Mouse (Mus musculus) hindbrain, embryonic 16.5 days (tissue): ENCODE results near the gene Gm10197. TPM values are rescaled to one million over a fixed set of nuclear protein-coding genes. Genes with fewer than 3 reads are reported as not detected.

Experiments used
- ATAC-seq: fragments of 200-750 bp; cut with Nextera tagmentation; 2 replicates; pipeline ENCODE4 v1.8.0; 2017; ENCODE audit warnings: moderate TSS enrichment, moderate library complexity
- H3K27ac ChIP-seq: fragments of 300-500 bp; sonication (generic); 2 replicates; pipeline ENCODE4 v1.5.1; 2014; ENCODE audit warnings: low read depth, mild to moderate bottlenecking, control low read depth, low read length, moderate library complexity
- H3K27me3 ChIP-seq: fragments of 300-500 bp; sonication (generic); replicated peaks from 2 replicates; pipeline ENCODE4 v1.6.1; 2014; ENCODE audit warnings: low read length; ENCODE audit not compliant: control insufficient read depth, insufficient read depth
- H3K36me3 ChIP-seq: fragments of 300-500 bp; sonication (generic); 2 replicates; pipeline ENCODE4 v1.6.1; 2014; ENCODE audit warnings: mild to moderate bottlenecking, low read length, moderate library complexity, mixed read lengths; ENCODE audit not compliant: control insufficient read depth, insufficient read depth
- H3K4me1 ChIP-seq: fragments of 300-500 bp; sonication (generic); 2 replicates; pipeline ENCODE4 v1.6.1; 2014; ENCODE audit warnings: low read depth, low read length; ENCODE audit not compliant: control insufficient read depth, insufficient read depth
- H3K4me2 ChIP-seq: fragments of 300-500 bp; sonication (generic); 2 replicates; pipeline ENCODE4 v1.6.1; 2014; ENCODE audit warnings: mild to moderate bottlenecking, low read length, control low read depth, moderate library complexity
- H3K4me3 ChIP-seq: fragments of 300-500 bp; sonication (generic); 2 replicates; pipeline ENCODE4 v1.5.1; 2014; ENCODE audit warnings: mild to moderate bottlenecking, low read length, control low read depth, moderate library complexity
- H3K9ac ChIP-seq: fragments of 300-500 bp; sonication (generic); 2 replicates; pipeline ENCODE4 v1.6.1; 2014; ENCODE audit warnings: low read depth, mild to moderate bottlenecking, control low read depth, low read length, moderate library complexity
- H3K9me3 ChIP-seq: fragments of 300-500 bp; sonication (generic); 2 replicates; pipeline ENCODE4 v1.6.1; 2014; ENCODE audit warnings: mild to moderate bottlenecking, low read length, moderate library complexity; ENCODE audit not compliant: control insufficient read depth
- WGBS: fragments of 180-500 bp; shearing (Covaris S2); extraction: QIAGEN DNeasy Blood & Tissue Kit; methylation state at CpG from one replicate; pipeline ENCODE4 v1.1.7; 2014; 5-methylcytosine and 5-hydroxymethylcytosine counted together
- polyA plus RNA-seq: library from polyadenylated mRNA; unstranded; fragments of >200 nt; fragmentation: Nextera tagmentation; extraction: Ambion mirVana; gene quantifications from 2 replicates; pipeline ENCODE4 v1.2.1, GENCODE M21; 2015

Gm10197 gene
- polyA plus RNA-seq, 1 experiment from 2014 or later = not detected

DNA sequence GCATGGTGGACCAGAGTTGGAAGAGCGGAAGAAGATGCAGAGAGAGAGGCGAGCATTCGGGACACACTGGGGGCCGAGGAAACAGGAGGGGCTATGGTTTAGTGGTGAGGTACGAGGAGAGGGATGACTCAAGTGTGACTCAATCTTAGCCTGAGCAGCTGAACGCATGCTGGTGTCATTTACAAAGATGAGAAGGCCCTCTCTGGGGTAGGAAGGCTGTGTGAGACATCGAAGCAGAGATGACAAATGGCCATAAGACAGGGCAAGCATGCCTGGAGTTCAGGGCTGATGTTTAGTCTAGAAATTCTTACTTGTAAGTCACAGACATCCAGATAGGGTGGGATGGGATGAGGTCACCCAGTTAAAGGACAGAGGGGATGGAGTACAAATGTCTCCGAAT, 36.8 kb upstream of the Gm10197 start:
- no peaks in the 10 kb centered on the region for H3K36me3 ChIP-seq
- no peak overlapping the region for H3K4me2 ChIP-seq
- 89% methylated on average over 8 of the region's 8 CpGs for WGBS
- no peak overlapping the region for H3K4me3 ChIP-seq
- no peak overlapping the region for H3K9ac ChIP-seq
- no peak overlapping the region for H3K27ac ChIP-seq
- H3K4me1 ChIP-seq = no peaks in the 10 kb centered on the region; the same call in 1 of the 2 replicates
- no peak for ATAC-seq
- no peaks in the 10 kb centered on the region for H3K9me3 ChIP-seq
- no peaks in the 10 kb centered on the region for H3K27me3 ChIP-seq

DNA sequence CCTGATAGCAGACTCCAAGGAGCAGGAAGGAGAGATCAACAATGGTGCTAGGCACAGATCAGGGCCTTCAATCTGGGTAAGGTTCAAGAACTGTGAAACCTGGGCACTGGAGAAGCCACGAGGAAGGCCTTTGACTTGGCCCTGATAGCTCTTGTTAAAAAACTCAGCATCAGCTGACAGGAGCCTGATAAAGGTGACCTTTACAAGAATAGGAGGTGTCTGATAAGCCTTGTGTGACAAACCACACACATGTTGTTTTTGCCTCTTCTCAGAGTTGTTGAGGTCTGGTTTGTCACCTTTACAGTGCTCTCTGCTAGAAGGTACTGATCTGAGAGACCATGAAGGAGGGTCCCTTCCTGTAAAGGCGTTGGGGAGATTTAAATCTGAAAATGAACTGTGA, 35.8 kb upstream of the Gm10197 start:
- H3K27ac ChIP-seq = no peak overlapping the region
- H3K4me1 ChIP-seq = no peaks in the 10 kb centered on the region; the same call in 1 of the 2 replicates
- H3K9ac ChIP-seq = no peak overlapping the region
- H3K36me3 ChIP-seq = no peaks in the 10 kb centered on the region
- H3K9me3 ChIP-seq = no peaks in the 10 kb centered on the region
- no peak overlapping the region for H3K4me3 ChIP-seq
- H3K27me3 ChIP-seq = no peaks in the 10 kb centered on the region
- no peak for ATAC-seq
- 80% methylated on average over 2 of the region's 2 CpGs for WGBS
- no peak overlapping the region for H3K4me2 ChIP-seq

DNA sequence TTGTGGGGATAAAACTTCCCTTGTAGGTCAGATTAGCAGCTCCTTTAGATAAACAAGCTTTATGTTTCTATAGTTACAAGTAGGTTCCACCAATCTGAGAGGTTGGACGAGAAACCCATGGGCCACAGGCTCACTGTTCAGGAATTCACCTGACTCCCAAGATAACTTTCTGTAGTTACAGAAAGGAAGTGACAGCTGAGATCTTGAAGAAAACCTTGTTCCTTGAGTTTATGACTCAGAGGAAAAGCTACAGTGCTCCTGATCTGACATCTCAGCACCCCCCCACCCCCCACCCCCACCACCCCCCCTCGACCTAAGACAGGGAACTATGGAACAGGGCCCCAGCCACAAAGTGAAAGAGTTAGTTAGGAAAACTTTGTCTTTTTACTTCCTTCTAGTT, 34.2 kb upstream of the Gm10197 start:
- H3K36me3 ChIP-seq = no peaks in the 10 kb centered on the region
- no peaks in the 10 kb centered on the region; the same call in 1 of the 2 replicates for H3K4me1 ChIP-seq
- H3K4me2 ChIP-seq = no peak overlapping the region
- 81% methylated on average over 2 of the region's 2 CpGs for WGBS
- no peak for ATAC-seq
- H3K9me3 ChIP-seq = no peaks in the 10 kb centered on the region
- no peak overlapping the region for H3K9ac ChIP-seq
- H3K27me3 ChIP-seq = no peaks in the 10 kb centered on the region
- H3K27ac ChIP-seq = no peak overlapping the region
- no peak overlapping the region for H3K4me3 ChIP-seq

DNA sequence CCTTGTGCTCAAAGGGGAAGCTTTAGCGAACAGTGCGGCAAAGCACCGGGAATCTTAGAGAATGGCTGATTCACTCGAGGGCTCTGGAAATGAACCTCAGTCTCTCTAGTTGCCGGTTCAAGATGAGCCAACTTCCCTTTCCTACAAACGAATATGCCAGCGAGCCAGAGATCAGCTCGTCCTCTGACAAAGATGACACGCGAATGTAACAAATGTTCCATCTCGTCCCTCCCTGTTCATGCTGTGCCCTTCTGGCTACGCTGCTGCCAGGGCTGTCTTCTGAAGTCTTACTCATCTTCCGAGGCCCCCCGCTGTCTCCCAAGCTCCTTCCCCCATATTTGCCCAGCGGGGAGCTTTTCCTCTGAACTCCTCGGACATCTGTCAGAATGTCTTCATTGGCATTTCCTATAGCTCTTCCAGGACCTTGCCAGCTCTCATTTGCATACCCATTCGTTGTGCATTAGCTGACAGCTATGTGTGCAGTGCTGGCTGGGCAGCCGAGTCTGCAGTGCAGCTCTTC, 33.3 kb upstream of the Gm10197 start:
- ATAC-seq = peak; percentile 82
- Histone ChIP-seq H3K4me3 (no peak overlapping the region), H3K27me3 (no peaks in the 10 kb centered on the region), H3K9me3 (no peaks in the 10 kb centered on the region), H3K4me1 (no peaks in the 10 kb centered on the region; the same call in 1 of the 2 replicates), H3K36me3 (no peaks in the 10 kb centered on the region), H3K9ac (no peak overlapping the region), H3K27ac (peak overlapping the region; percentile 36; the same call in 1 of the 2 replicates), H3K4me2 (no peak overlapping the region)
- 60% methylated on average over 18 of the region's 18 CpGs for WGBS

DNA sequence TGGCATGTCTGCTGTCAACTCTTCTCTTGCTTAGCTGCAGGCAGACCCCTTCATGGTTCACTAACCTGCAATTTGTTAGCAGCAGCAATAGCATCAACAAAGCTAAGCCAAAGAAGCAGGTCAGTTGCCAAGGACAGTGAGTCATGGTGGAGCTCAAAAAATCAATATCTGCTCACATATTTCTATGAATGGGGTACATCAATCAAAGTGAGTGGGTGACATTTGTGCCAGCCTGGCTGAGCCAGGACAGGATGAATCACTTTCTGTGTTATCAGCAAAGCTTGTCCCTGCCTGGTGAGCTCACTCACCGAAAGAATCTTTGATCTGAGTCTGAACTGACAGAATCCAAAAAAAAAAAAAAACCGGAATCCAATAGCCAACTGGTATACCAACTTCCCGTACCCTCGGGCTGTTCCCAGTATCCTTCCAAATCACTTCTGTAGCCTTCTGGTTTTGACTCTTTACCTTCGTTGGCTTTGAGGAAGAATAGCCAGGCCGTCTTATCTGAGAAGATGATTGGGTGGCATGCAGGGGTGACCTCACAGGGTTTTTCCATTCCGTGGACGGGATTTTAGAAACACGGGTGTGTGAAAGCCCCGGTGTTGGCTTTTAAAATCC, 32.8 kb upstream of the Gm10197 start:
- Histone ChIP-seq H3K4me2 (no peak overlapping the region), H3K4me3 (no peak overlapping the region), H3K36me3 (no peaks in the 10 kb centered on the region), H3K9me3 (no peaks in the 10 kb centered on the region), H3K27me3 (no peaks in the 10 kb centered on the region), H3K4me1 (no peaks in the 10 kb centered on the region; the same call in 1 of the 2 replicates), H3K9ac (no peak overlapping the region), H3K27ac (peak overlapping the region; percentile 36; the same call in 1 of the 2 replicates)
- peak; percentile 58; the same call in 1 of the 2 replicates for ATAC-seq
- WGBS = 82% methylated on average over 10 of the region's 10 CpGs

DNA sequence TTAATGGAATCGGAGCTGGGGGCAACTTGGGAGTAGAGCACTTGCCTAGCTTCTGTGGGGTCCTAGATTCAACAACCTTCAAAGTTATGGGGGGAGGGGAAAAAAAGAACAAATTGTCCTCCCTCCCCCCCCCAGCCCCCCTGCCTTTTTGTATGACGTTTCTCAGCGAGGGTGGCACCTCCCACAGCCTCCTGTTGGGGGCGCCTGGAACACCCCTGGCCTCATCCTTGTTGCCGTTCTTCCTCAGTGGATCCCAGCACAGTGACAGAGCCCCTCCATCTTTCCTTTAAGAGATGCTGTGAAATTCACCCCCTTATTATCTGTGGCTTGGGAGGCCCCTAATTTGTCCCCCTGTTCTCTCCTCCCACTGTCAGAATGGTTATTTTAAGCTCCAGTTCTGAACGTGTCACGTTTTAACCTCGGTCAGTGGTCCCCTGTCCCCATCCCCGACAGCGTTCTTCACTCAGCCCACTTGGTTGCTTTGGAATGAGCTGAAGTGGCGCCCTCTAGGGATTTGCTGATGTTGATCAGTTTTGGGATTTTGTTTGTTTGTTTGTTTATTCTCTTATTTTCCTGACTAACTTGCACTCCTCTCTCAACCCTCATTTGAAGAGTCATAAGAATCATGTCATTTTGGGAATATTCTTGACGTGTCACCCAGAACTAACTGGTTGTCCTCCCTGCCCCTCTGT, 31.3 kb upstream of the Gm10197 start:
- Histone ChIP-seq H3K36me3 (no peaks in the 10 kb centered on the region), H3K9ac (no peak overlapping the region), H3K27ac (no peak overlapping the region), H3K4me2 (no peak overlapping the region), H3K4me3 (no peak overlapping the region), H3K4me1 (no peaks in the 10 kb centered on the region; the same call in 1 of the 2 replicates), H3K9me3 (no peaks in the 10 kb centered on the region), H3K27me3 (no peaks in the 10 kb centered on the region)
- no peak for ATAC-seq
- WGBS = 60% methylated on average over 11 of the region's 12 CpGs

DNA sequence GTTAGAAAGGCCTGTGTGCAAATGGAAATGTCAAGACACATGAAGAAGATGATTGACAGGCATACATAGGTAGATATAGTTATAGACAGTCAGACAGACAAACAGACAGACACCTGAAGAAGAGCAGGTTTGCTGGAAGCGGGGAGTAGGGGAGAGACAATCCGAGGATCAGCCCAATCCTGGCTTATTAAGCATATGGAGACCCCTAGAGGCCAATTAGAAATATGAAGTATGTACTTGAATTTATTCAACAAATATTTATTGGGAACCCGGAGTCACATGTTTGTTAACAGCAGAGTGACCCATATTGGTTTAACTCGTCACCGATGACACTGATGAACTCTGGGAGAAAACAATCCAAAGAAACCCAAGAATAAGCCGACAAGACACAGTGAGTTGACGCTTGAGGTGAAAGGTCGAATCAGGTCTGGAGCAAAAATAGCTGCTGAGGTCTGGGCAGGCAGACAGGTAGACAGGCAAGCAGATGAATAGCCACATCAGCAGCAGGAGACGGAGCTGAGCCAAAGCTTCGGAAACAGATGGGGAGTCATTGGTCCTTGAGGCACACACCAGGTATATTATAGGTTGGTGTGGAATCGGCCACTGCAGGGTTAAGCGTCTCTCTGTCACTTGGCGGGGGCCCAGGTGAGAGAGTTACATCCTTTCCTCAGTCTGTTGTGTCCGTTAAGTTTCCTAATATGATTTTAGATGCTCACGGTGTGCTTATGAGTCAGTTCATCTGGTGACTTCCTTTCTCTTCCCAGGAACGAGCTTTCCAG, 29.0 kb upstream of the Gm10197 start:
- H3K27me3 ChIP-seq = no peaks in the 10 kb centered on the region
- H3K9me3 ChIP-seq = no peaks in the 10 kb centered on the region
- H3K27ac ChIP-seq = no peak overlapping the region
- no peak overlapping the region for H3K9ac ChIP-seq
- no peaks in the 10 kb centered on the region; the same call in 1 of the 2 replicates for H3K4me1 ChIP-seq
- 86% methylated on average over 16 of the region's 16 CpGs for WGBS
- no peak overlapping the region for H3K4me3 ChIP-seq
- H3K36me3 ChIP-seq = no peaks in the 10 kb centered on the region
- H3K4me2 ChIP-seq = no peak overlapping the region
- no peak for ATAC-seq

DNA sequence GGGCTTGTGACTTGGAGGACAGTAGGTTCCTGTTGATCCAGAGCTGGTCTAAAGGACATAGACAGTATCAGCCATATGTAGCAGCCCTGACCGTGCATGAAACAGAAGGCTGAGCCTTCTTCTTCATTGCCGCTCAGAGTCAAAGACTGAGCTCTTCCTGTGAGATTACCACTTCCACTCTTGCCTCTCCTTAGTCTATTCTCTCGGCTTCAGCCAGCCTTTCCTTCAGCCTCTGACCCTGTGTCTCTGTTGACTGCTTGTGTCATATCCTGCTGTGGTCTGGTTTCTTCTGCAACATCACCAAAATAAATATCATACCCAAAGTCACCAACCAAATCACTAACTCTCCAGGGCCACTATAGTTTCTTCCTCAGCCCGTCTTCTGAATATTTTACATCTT, 27.6 kb upstream of the Gm10197 start:
- no peaks in the 10 kb centered on the region for H3K4me1 ChIP-seq
- ATAC-seq = no peak
- H3K9ac ChIP-seq = no peak overlapping the region
- no peak overlapping the region for H3K4me2 ChIP-seq
- WGBS = 95% methylated on average over 4 of the region's 4 CpGs
- H3K36me3 ChIP-seq = no peaks in the 10 kb centered on the region
- H3K27ac ChIP-seq = no peak overlapping the region
- H3K9me3 ChIP-seq = no peaks in the 10 kb centered on the region
- no peak overlapping the region for H3K4me3 ChIP-seq
- no peaks in the 10 kb centered on the region for H3K27me3 ChIP-seq
